10 mouse cellular contexts compared by ENCODE assay signal in the genomic region with DNA sequence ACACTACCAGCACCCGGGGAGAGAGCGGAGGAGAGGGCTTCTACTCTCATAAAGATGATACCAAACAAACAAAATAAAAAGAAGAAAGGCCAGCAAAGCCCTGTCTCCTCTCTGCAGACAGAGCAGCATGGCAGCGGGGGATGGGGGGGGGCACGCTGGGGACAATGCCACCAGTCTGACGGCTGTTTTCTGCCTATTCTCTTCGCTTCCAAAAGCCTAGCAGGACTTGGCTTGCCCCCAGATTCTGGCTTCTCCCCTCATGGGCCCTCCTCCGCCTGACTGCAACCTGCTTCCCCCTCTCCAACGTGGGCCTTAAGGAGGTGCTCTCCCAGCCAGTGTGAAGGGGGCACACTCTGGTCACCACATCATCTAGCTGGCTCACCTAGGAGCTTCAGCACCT. TPM values are rescaled to one million over a fixed set of nuclear protein-coding genes. Genes with fewer than 3 reads are reported as not detected.
A peak's percentile ranks its signal among the peaks of the same experiment; 100 is the strongest.
DNase-seq lines count a peak whose midpoint lies in the region; ATAC-seq and TF ChIP-seq lines count a peak whose summit lies in the region.
"Had no signal": no experiment of that assay in that cellular context is flagged by ENCODE, and none has a peak within 500 bp of the region (broad histone marks: within the 10 kb centered on the region; RNA-seq: fewer than 3 reads in every experiment).

No protein-coding gene starts in this region.

- intact Hi-C loops in heart, postnatal 36 days (cut with DNase I), result no loop called here

- peaks cover 90% of the 10 kb centered on the region for H3K27me3 ChIP-seq in heart, embryonic 10.5 days (ENCODE audit: insufficient read depth, poor library complexity, severe bottlenecking)
- H3K27me3 ChIP-seq in lung, embryonic 16.5 days (ENCODE audit: control insufficient read depth, insufficient read depth, low read depth, low read length), result no peaks in the 10 kb centered on the region
- H3K27me3 ChIP-seq in forebrain, embryonic 15.5 days, result no peaks in the 10 kb centered on the region
- no peaks in the 10 kb centered on the region for H3K27me3 ChIP-seq in midbrain, postnatal 0 days (ENCODE audit: insufficient read depth, low read length)
- H3K27me3 ChIP-seq: limb, embryonic 15.5 days had no signal

- ATAC-seq in lung, embryonic 16.5 days (ENCODE audit: low read depth), result peak; percentile 14; the same call in 1 of the 2 replicates
- peak; percentile 68 for ATAC-seq in forebrain, embryonic 15.5 days (replicated peaks)
- peak; percentile 50; the same call in 1 of the 2 replicates for ATAC-seq in midbrain, postnatal 0 days (ENCODE audit: low FRiP score)

- DNase-seq in heart, embryonic 10.5 days (ENCODE audit: low spot score), result no peak
- DNase-seq in heart, postnatal 36 days, result no peak
- DNase-seq in lung, postnatal 25 days (ENCODE audit: low spot score), result no peak
- DNase-seq in midbrain, postnatal 0 days (ENCODE audit: low spot score), result peak; percentile 79
- DNase-seq in adrenal gland, postnatal 10 days, result no peak
- no peak for DNase-seq in embryo, embryonic 11 days
- DNase-seq: thymus, postnatal 36 days had no signal

- peaks cover 58% of the 10 kb centered on the region for H3K4me1 ChIP-seq in heart, embryonic 10.5 days
- peaks cover 19% of the 10 kb centered on the region for H3K4me1 ChIP-seq in lung, embryonic 16.5 days (replicated peaks; ENCODE audit: control insufficient read depth, insufficient read depth, low read length)
- peaks cover 45% of the 10 kb centered on the region for H3K4me1 ChIP-seq in forebrain, embryonic 15.5 days
- H3K4me1 ChIP-seq in midbrain, postnatal 0 days (ENCODE audit: insufficient read depth, low read length), result 0 out of 2 replicates have a peak, but pooled peaks cover 4% of the 10 kb centered on the region

- H3K9me3 ChIP-seq in heart, embryonic 10.5 days, result no peaks in the 10 kb centered on the region
- H3K9me3 ChIP-seq in lung, embryonic 16.5 days (ENCODE audit: control insufficient read depth, low read length), result no peaks in the 10 kb centered on the region
- H3K9me3 ChIP-seq in forebrain, embryonic 15.5 days, result no peaks in the 10 kb centered on the region
- no peaks in the 10 kb centered on the region for H3K9me3 ChIP-seq in midbrain, postnatal 0 days (ENCODE audit: low read length)
- H3K9me3 ChIP-seq: limb, embryonic 15.5 days had no signal

- 34% methylated on average over 8 of the region's 8 CpGs for WGBS in heart, embryonic 10.5 days
- 23% methylated on average over 8 of the region's 8 CpGs for WGBS in lung, embryonic 16.5 days
- 4% methylated on average over 8 of the region's 8 CpGs for WGBS in forebrain, embryonic 15.5 days
- 15% methylated on average over 8 of the region's 8 CpGs for WGBS in midbrain, postnatal 0 days

- peak overlapping the region; percentile 59 for H3K27ac ChIP-seq in heart, embryonic 10.5 days
- H3K27ac ChIP-seq in lung, embryonic 16.5 days (ENCODE audit: low read length), result no peak overlapping the region
- H3K27ac ChIP-seq in forebrain, embryonic 15.5 days (replicated peaks), result peak overlapping the region; percentile 87
- peak overlapping the region; percentile 13; the same call in 1 of the 2 replicates for H3K27ac ChIP-seq in midbrain, postnatal 0 days (ENCODE audit: low read depth, low read length)
- H3K27ac ChIP-seq: limb, embryonic 15.5 days had no signal

- H3K9ac ChIP-seq in lung, embryonic 16.5 days (ENCODE audit: low read length), result no peak overlapping the region
- H3K9ac ChIP-seq in forebrain, embryonic 15.5 days (replicated peaks), result peak overlapping the region; percentile 18
- peak overlapping the region; percentile 19; the same call in 1 of the 2 replicates for H3K9ac ChIP-seq in midbrain, postnatal 0 days (replicated peaks; ENCODE audit: low read length, poor library complexity, severe bottlenecking)
- H3K9ac ChIP-seq: limb, embryonic 15.5 days had no signal

- peak overlapping the region; percentile 21; the same call in 1 of the 2 replicates for H3K4me2 ChIP-seq in lung, embryonic 16.5 days (ENCODE audit: low read depth, low read length)
- H3K4me2 ChIP-seq in forebrain, embryonic 15.5 days (replicated peaks), result peak overlapping the region; percentile 34
- peak overlapping the region; percentile 21; the same call in 1 of the 2 replicates for H3K4me2 ChIP-seq in midbrain, postnatal 0 days (ENCODE audit: low read depth, low read length, poor library complexity, severe bottlenecking)
- H3K4me2 ChIP-seq: limb, embryonic 15.5 days had no signal

- H3K4me3 ChIP-seq in heart, embryonic 10.5 days, result peak overlapping the region; percentile 43; the same call in 1 of the 2 replicates
- no peak overlapping the region for H3K4me3 ChIP-seq in lung, embryonic 16.5 days (ENCODE audit: low read length)
- H3K4me3 ChIP-seq in forebrain, embryonic 15.5 days, result no peak overlapping the region
- no peak overlapping the region for H3K4me3 ChIP-seq in midbrain, postnatal 0 days (ENCODE audit: low read depth, low read length)
- H3K4me3 ChIP-seq: limb, embryonic 15.5 days had no signal

- TF ChIP-seq CTCF in midbrain, postnatal 0 days (IDR thresholded peaks at IDR 0.05), result no peak

- 0 out of 2 replicates have a peak, but pooled peaks cover 4% of the 10 kb centered on the region for H3K36me3 ChIP-seq in heart, embryonic 10.5 days
- H3K36me3 ChIP-seq in lung, embryonic 16.5 days (ENCODE audit: control insufficient read depth, insufficient read depth, low read length), result no peaks in the 10 kb centered on the region
- H3K36me3 ChIP-seq in forebrain, embryonic 15.5 days, result peaks cover 2% of the 10 kb centered on the region; the same call in 1 of the 2 replicates
- H3K36me3 ChIP-seq in midbrain, postnatal 0 days (ENCODE audit: insufficient read depth, low read length), result peaks cover 41% of the 10 kb centered on the region

RNA-seq across cellular contexts. Expression of gene Abcc3, which starts 20.7 kb away (rescaled TPM):
- polyA plus RNA-seq in heart, embryonic 10.5 days (2016; fragmentation: Nextera tagmentation; extraction: Ambion mirVana), result 0.48 and 0.88 TPM in 2 replicates
- 1 to 10 TPM; 1.7 to 3.9 TPM for total RNA-seq in heart, postnatal 36 days (2021)
- polyA plus RNA-seq in lung, embryonic 16.5 days (2015; fragmentation: Nextera tagmentation; extraction: Ambion mirVana), result 4.0 and 5.0 TPM in 2 replicates
- 0.60 and 0.66 TPM in 2 replicates for polyA plus RNA-seq in forebrain, embryonic 15.5 days (2015; fragmentation: Nextera tagmentation; extraction: Ambion mirVana)
- total RNA-seq in midbrain, postnatal 0 days (2014; rRNA removed), result 1.7 and 3.6 TPM in 2 replicates
- 0.72 and 0.99 TPM in 2 replicates for polyA plus RNA-seq in midbrain, postnatal 0 days (2015; fragmentation: Nextera tagmentation; extraction: Ambion mirVana)
- total RNA-seq in adrenal gland, postnatal 10 days (2021), result 1 to 10 TPM; 6.4 to 8.3 TPM

Comparison
In these comparisons a context has a peak if more than half of its experiments do, and no peak if none do; other contexts are left out.
1. ATAC-seq: peak in every context shown above with its lines; median percentile 68 in forebrain, embryonic 15.5 days; 50 in midbrain, postnatal 0 days; 14 in lung, embryonic 16.5 days.